Mouse (Mus musculus): ENCODE data around the gene Cryaa. TPM values are rescaled to one million over a fixed set of nuclear protein-coding genes. Genes with fewer than 3 reads are reported as not detected.
A peak's percentile ranks its signal among the peaks of the same experiment; 100 is the strongest.

Gene Cryaa
- total and polyA plus RNA-seq, 3 experiments = not detected

- H3K4me1 ChIP-seq (ENCODE audit: control insufficient read depth in 1 of 2, insufficient read depth in 2 of 2, low read length in 2 of 2) = peaks cover 0 to 3% of the 10 kb centered on the region in 2 experiments; a peak in 1 of 4 replicates
- no peak overlapping the region for H3K27ac ChIP-seq (ENCODE audit: control insufficient read depth, low read depth, low read length)
- no peak overlapping the region for H3K9ac ChIP-seq (ENCODE audit: control insufficient read depth, low read depth, low read length, poor library complexity, severe bottlenecking)
- TF ChIP-seq MXI1 (IDR thresholded peaks at IDR 0.05; ENCODE audit: low read depth, low read length) (no peak), SMC3 (IDR thresholded peaks at IDR 0.05; ENCODE audit: low read depth, low read length) (peak; percentile 33; the same call in 1 of the 2 replicates), RCOR1 (IDR thresholded peaks at IDR 0.05; ENCODE audit: low read depth, low read length) (no peak), MEF2A (IDR thresholded peaks at IDR 0.05; ENCODE audit: extremely low read depth, insufficient replicate concordance, low read depth, low read length, poor library complexity, severe bottlenecking) (no peak), ELF1 (IDR thresholded peaks at IDR 0.05; ENCODE audit: low read depth, low read length) (no peak), GABPA (IDR thresholded peaks at IDR 0.05; ENCODE audit: low read depth, low read length) (no peak), CTCF (IDR thresholded peaks at IDR 0.05 in 2 of 3, conservative IDR thresholded peaks at IDR 0.05 in 1 of 3; ENCODE audit: control insufficient read depth in 1 of 3, insufficient read depth in 1 of 3, low read depth in 2 of 3, low read length in 3 of 3, poor library complexity in 1 of 3, severe bottlenecking in 1 of 3) (peak; percentile 29 to 44 (median 35); a peak in 4 of 6 replicates), JUND (IDR thresholded peaks at IDR 0.05; ENCODE audit: low read depth, low read length) (no peak), POLR2AphosphoS5 (IDR thresholded peaks at IDR 0.05; ENCODE audit: borderline replicate concordance, low read depth, low read length) (no peak), RAD21 (IDR thresholded peaks at IDR 0.05; ENCODE audit: low read depth, low read length) (peak; percentile 5), ZKSCAN1 (IDR thresholded peaks at IDR 0.05; ENCODE audit: low read depth, low read length) (no peak), CHD2 (IDR thresholded peaks at IDR 0.05; ENCODE audit: low read length) (no peak), MYC (IDR thresholded peaks at IDR 0.05; ENCODE audit: low read depth, low read length) (no peak), HCFC1 (IDR thresholded peaks at IDR 0.05; ENCODE audit: low read depth, low read length) (no peak), TCF12 (IDR thresholded peaks at IDR 0.05; ENCODE audit: low read depth, low read length) (no peak), MAX (IDR thresholded peaks at IDR 0.05; ENCODE audit: low read length) (no peak), ETS1 (IDR thresholded peaks at IDR 0.05; ENCODE audit: low read depth, low read length) (no peak)
- no peaks in the 10 kb centered on the region for H3K9me3 ChIP-seq (replicated peaks; ENCODE audit: insufficient read depth, low read length)
- H3K4me3 ChIP-seq (ENCODE audit: control insufficient read depth in 1 of 2, insufficient read depth in 1 of 2, low read depth in 2 of 2, low read length in 2 of 2) = no peak overlapping the region
- peaks cover 0 to 5% of the 10 kb centered on the region in 2 experiments; a peak in 2 of 4 replicates for H3K36me3 ChIP-seq (ENCODE audit: control insufficient read depth in 1 of 2, insufficient read depth in 2 of 2, low read length in 2 of 2)
- peaks cover 7% of the 10 kb centered on the region for H3K79me2 ChIP-seq (ENCODE audit: control insufficient read depth, insufficient read depth, low read length, poor library complexity)
- H3K27me3 ChIP-seq (ENCODE audit: control insufficient read depth in 1 of 2, insufficient read depth in 2 of 2, low read length in 2 of 2) = peaks cover 0 to 4% of the 10 kb centered on the region in 2 experiments; a peak in 1 of 4 replicates
- peak; percentile 58 for DNase-seq (ENCODE audit: low read depth, low spot score)
Observed at GRCm38 (mm10) chr17:31662855-31663254, 14.8 kb upstream of the Cryaa start.

DNA sequence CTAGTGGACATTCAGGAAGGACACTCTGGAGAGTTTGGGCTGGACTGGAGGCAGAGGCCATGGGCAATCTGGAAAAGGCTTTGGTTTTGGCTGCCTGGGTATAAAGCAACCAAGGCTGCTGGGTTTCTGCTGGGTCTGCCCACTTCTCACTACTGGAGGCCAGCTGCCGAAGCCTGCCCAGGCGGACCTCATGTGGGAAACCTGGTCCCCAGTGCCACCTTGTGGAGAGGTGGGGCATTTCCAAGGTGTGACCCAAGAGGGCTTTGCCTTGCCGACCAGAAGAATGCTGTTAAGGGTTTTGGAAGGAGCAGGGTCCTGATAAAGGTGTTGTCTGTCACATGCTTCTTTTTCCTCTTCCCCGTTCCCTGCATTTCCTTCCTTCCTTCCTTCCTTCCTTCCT lies 12.8 kb upstream of the Cryaa start:
- H3K79me2 ChIP-seq (ENCODE audit: control insufficient read depth, insufficient read depth, low read length, poor library complexity) = no peaks in the 10 kb centered on the region
- TF ChIP-seq SIN3A (IDR thresholded peaks at IDR 0.05; ENCODE audit: low read length) = peak; percentile 51; the same call in 1 of the 2 replicates
- TF ChIP-seq SMC3 (IDR thresholded peaks at IDR 0.05; ENCODE audit: low read depth, low read length) = peak; percentile 90
- peak; percentile 95 for TF ChIP-seq RAD21 (IDR thresholded peaks at IDR 0.05; ENCODE audit: low read depth, low read length)
- no peak for TF ChIP-seq UBTF (IDR thresholded peaks at IDR 0.05; ENCODE audit: borderline replicate concordance, insufficient read depth, low read depth, low read length)
- peak; percentile 83 to 96 (median 93) for TF ChIP-seq CTCF (IDR thresholded peaks at IDR 0.05 in 2 of 3, conservative IDR thresholded peaks at IDR 0.05 in 1 of 3; ENCODE audit: control insufficient read depth in 1 of 3, insufficient read depth in 1 of 3, low read depth in 2 of 3, low read length in 3 of 3, poor library complexity in 1 of 3, severe bottlenecking in 1 of 3)
- no peak for TF ChIP-seq USF2 (IDR thresholded peaks at IDR 0.05; ENCODE audit: borderline replicate concordance in 1 of 2, insufficient read depth in 1 of 2, low read depth in 1 of 2, low read length in 2 of 2)
- TF ChIP-seq BHLHE40 (IDR thresholded peaks at IDR 0.05; ENCODE audit: borderline replicate concordance, low read depth, low read length) = no peak
- peak; percentile 85 for TF ChIP-seq ZC3H11A (IDR thresholded peaks at IDR 0.05; ENCODE audit: low read depth, low read length)
- H3K4me3 ChIP-seq (ENCODE audit: control insufficient read depth in 1 of 2, insufficient read depth in 1 of 2, low read depth in 2 of 2, low read length in 2 of 2) = no peak overlapping the region
- no peak overlapping the region for H3K9ac ChIP-seq (ENCODE audit: control insufficient read depth, low read depth, low read length, poor library complexity, severe bottlenecking)
- no peaks in the 10 kb centered on the region for H3K9me3 ChIP-seq (replicated peaks; ENCODE audit: insufficient read depth, low read length)
- H3K27ac ChIP-seq (ENCODE audit: control insufficient read depth, low read depth, low read length) = no peak overlapping the region
- H3K36me3 ChIP-seq (ENCODE audit: control insufficient read depth in 1 of 2, insufficient read depth in 2 of 2, low read length in 2 of 2) = no peaks in the 10 kb centered on the region
- DNase-seq (ENCODE audit: low read depth, low spot score) = peak; percentile 82
- no peaks in the 10 kb centered on the region for H3K4me1 ChIP-seq (ENCODE audit: control insufficient read depth in 1 of 2, insufficient read depth in 2 of 2, low read length in 2 of 2)
- peaks cover 0 to 4% of the 10 kb centered on the region in 2 experiments; a peak in 1 of 4 replicates for H3K27me3 ChIP-seq (ENCODE audit: control insufficient read depth in 1 of 2, insufficient read depth in 2 of 2, low read length in 2 of 2)
